Mouse (Mus musculus) heart, postnatal 0 days (tissue): Measurements from ENCODE around the gene Olfr432.

Experiments
- CTCF ChIP-seq: IDR thresholded peaks from 2 replicates; pipeline ENCODE4 v1.5.1; 2016; ENCODE audit warnings: antibody characterized with exemption, control low read depth, low read depth
- EP300 ChIP-seq: IDR thresholded peaks from 2 replicates; pipeline ENCODE4 v1.6.1; 2016; ENCODE audit warnings: antibody characterized with exemption, low read depth

DNA sequence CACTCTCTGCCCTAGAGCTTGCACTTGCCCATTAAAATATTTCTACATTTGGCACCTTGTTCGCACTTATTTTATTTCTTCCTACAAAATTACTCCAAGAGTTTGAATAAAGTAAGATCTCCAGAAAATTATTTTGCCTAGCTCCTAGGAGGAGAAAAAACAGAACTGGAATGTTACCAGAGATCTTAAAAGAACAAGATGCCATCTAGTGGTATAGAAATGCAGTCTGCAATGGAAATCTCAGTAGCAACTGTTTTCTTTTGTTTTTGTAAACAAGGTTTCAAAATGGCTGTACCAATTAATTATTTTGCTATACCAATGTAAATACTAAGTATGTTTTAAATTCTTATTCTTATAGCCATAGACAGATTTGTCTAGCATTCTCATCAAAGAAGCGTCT is 54.7 kb downstream of the Olfr432 start:
- peak; percentile 26 for TF ChIP-seq CTCF
- TF ChIP-seq EP300, result no peak
